Mouse (Mus musculus) E14TG2a.4 (cell line): ENCODE results near the gene Fpr-rs4.
"Not testable (repeated sequence)": the region's sequence is repeated elsewhere in the genome, so short reads cannot be mapped to it uniquely, and the experiment has no call there.

Experiments used
- H3K27me3 ChIP-seq: 2 replicates; pipeline ENCODE4 v1.6.1; 2014; ENCODE audit warnings: low read length, control low read depth; ENCODE audit not compliant: insufficient read depth
- H3K36me3 ChIP-seq: 2 replicates; pipeline ENCODE4 v1.6.1; 2014; ENCODE audit warnings: low read length, control low read depth; ENCODE audit not compliant: insufficient read depth
- H3K4me1 ChIP-seq: replicated peaks from 2 replicates; pipeline ENCODE4 v1.6.1; 2014; ENCODE audit warnings: low read depth, low read length, control low read depth
- H3K4me3 ChIP-seq: replicated peaks from 2 replicates; pipeline ENCODE4 v1.5.1; 2014; ENCODE audit warnings: mild to moderate bottlenecking, low read length
- H3K9me3 ChIP-seq: 2 replicates; pipeline ENCODE4 v1.6.1; 2014; ENCODE audit warnings: low read length, control low read depth
- CTCF ChIP-seq: conservative IDR thresholded peaks from 2 replicates; pipeline ENCODE4 v1.5.1; 2014; ENCODE audit warnings: low read length
- NANOG ChIP-seq: IDR thresholded peaks from 2 replicates; pipeline ENCODE4 v1.6.1; 2014; ENCODE audit warnings: borderline replicate concordance, low read length, mixed read lengths
- POU5F1 ChIP-seq: IDR thresholded peaks from 2 replicates; pipeline ENCODE4 v1.6.1; 2014; ENCODE audit warnings: low read length, borderline replicate concordance

Gene Fpr-rs4

DNA sequence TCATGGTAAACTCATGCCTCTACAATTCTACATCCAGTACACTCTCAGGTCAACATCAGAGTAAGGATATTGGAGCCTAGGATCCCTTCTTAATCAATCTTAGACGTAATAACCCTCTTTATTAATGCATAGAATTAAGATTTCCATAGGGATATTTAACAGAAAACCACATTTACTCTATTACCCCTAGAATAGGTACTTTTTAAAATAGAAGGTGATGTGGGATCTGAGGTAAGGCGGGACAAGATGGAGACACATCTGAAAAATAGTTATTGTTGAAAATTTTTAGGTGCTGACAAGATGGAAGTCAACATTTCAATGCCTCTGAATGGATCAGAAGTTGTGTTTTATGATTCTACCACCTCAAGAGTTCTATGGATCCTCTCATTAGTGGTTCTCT, at the start of gene Fpr-rs4:
TSS of gene Fpr-rs4 (plus strand) at position 301 of the 400 bp plus-strand sequence.
- H3K27me3 ChIP-seq, result no peaks in the 10 kb centered on the region
- no peak within 1 kb of the TSS for H3K4me3 ChIP-seq
- no peak for TF ChIP-seq POU5F1
- no peak for TF ChIP-seq NANOG
- no peak for TF ChIP-seq CTCF
- H3K9me3 ChIP-seq, result no peaks in the 10 kb centered on the region
- H3K36me3 ChIP-seq, result no peaks in the 10 kb centered on the region
- H3K4me1 ChIP-seq, result no peaks in the 10 kb centered on the region

- Histone ChIP-seq H3K36me3 (no peaks in the 10 kb centered on the region), H3K27me3 (no peaks in the 10 kb centered on the region), H3K9me3 (peaks cover 81% of the 10 kb centered on the region), H3K4me3 (no peak overlapping the region), H3K4me1 (no peaks in the 10 kb centered on the region)
- TF ChIP-seq POU5F1 (no peak), CTCF (no peak), NANOG (no peak)
Measured at GRCm38 (mm10) chr17:17973443-17973842, 48.1 kb upstream of the Fpr-rs4 start.

DNA sequence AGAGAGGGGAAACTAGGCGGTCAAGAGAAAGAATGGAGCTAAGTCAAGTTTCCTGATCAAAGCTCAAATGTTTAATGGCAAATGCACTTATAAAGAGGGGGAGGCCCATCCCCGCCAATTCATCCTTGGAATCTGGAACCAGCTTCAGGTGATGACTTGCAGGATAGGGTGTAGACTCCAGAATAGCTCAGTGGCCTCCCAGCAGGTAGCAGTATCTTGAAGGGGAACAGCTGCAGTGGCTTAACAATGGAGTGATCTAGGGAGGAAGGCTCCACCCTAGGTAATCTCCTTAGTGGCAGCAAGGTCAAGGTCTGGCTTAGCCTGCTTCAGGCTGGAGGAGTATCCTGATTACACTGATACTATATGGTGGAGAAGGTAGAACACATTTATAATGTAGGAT, 40.3 kb upstream of the Fpr-rs4 start:
- H3K27me3 ChIP-seq, H3K4me3 ChIP-seq, H3K36me3 ChIP-seq, H3K4me1 ChIP-seq: not testable (repeated sequence)
- peaks cover 66% of the 10 kb centered on the region for H3K9me3 ChIP-seq

GRCm38 (mm10) chr17:18004752-18005151, 16.8 kb upstream of the Fpr-rs4 start:
- H3K27me3 ChIP-seq, result no peaks in the 10 kb centered on the region
- H3K9me3 ChIP-seq, result no peaks in the 10 kb centered on the region
- no peak overlapping the region for H3K4me3 ChIP-seq
- H3K4me1 ChIP-seq, result no peaks in the 10 kb centered on the region
- H3K36me3 ChIP-seq, result no peaks in the 10 kb centered on the region
- TF ChIP-seq POU5F1, result no peak
- TF ChIP-seq CTCF, result no peak

DNA sequence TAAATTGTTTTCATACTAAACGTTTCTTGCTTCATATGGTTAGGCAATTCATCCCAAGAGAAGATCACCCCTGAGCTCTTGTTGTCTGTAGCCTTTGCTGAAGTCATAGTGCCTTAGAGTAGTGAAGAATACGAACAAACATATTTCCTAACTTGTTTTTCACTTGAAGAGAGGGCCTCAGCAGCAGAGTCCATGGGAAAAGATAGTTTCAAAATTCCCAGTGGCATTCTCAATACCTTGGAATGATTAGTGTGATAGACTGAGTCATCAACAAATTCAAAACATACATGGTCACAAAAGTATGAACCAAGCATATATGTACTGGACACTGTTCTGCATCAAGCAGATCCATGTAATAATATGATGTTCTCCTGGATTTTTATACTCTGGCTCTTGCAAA, 27.6 kb downstream of the Fpr-rs4 start, which contains the start of gene Vmn2r124:
TSS of gene Vmn2r124 (plus strand) at position 301 of the 400 bp plus-strand sequence.
- no peaks in the 10 kb centered on the region for H3K9me3 ChIP-seq
- no peaks in the 10 kb centered on the region for H3K36me3 ChIP-seq
- H3K4me3 ChIP-seq, result no peak within 1 kb of the TSS
- H3K27me3 ChIP-seq, result no peaks in the 10 kb centered on the region
- H3K4me1 ChIP-seq, result no peaks in the 10 kb centered on the region
- TF ChIP-seq NANOG (no peak), CTCF (no peak), POU5F1 (no peak)
